Mouse (Mus musculus) cerebellum, adult 2 months (tissue): ENCODE measurements around the gene Nav3.

Source experiments
- CTCF ChIP-seq: fragments of 200-500 bp; IDR thresholded peaks from 2 replicates; pipeline ENCODE4 v1.5.1; 2011; ENCODE audit warnings: low read depth, mild to moderate bottlenecking, control low read depth, low read length, moderate library complexity, borderline replicate concordance; ENCODE audit not compliant: insufficient read depth
- POLR2A ChIP-seq: fragments of 200-500 bp; IDR thresholded peaks from 2 replicates; pipeline ENCODE4 v1.6.1; 2011; ENCODE audit warnings: low read length, control low read depth, borderline replicate concordance; ENCODE audit not compliant: insufficient read depth

DNA sequence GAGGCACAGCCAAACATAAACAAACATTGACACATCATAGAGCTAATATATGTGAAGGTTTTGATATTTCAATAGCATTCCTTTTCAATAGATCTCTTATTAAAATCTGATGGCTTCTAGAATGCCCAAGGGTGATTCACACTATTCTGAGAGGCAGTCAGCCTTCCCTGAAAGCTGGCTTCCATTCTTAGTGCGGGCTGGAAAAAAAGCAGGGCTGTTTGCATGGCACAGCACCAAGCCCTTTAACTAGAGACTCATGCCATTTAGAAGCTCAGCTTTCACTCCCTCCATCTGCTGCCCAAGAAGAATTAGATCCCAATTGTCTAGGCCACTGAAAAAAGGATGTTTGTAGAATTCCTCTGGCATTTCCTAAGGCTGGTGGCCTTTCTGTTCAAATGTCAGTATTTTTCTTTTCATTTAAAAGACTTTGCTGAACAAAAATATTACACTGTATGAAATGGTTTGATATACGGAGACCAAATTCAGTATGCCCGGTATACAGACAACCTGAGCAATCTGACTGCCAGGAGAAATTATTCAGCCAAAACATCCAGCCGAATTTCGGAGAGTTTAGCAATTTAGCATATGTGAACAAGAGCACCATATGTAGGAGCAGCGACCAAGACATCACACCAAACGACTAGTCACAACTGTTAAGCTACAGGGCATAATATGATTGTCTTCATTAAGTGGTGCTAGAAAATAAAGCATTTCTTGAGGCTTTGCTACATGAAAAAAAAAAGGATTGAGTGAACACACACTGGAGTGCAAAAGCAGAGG lies 263.8 kb downstream of the Nav3 start:
- TF ChIP-seq POLR2A (no peak), CTCF (no peak)
